Mouse (Mus musculus): ENCODE data around the gene Erich3. TPM values are rescaled to one million over a fixed set of nuclear protein-coding genes. Genes with fewer than 3 reads are reported as not detected.

Gene Erich3
- total and polyA plus RNA-seq, 3 experiments, result not detected

DNA sequence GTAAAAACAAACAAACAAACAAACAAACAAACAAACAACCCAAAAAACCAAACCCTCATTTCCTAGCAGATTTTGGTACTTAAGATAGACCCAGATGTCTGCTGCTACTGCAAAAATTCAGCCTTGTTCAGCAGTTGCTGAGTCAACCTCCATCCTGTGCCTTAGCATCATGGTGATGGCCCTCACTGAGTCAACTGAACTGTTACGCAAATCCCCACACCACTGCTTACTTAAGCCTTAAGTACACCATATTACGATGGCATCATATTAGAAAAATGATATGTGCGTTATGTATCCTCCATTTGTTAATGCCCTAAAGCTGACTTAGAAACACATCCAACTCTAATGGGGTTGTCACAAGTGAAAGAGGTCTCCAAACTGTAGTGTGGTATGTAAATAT lies 91.6 kb downstream of the Erich3 start:
- Histone ChIP-seq H3K4me3 (ENCODE audit: control insufficient read depth in 1 of 2, insufficient read depth in 1 of 2, low read depth in 2 of 2, low read length in 2 of 2) (no peak overlapping the region), H3K79me2 (ENCODE audit: control insufficient read depth, insufficient read depth, low read length, poor library complexity) (no peaks in the 10 kb centered on the region), H3K27me3 (ENCODE audit: control insufficient read depth in 1 of 2, insufficient read depth in 2 of 2, low read length in 2 of 2) (no peaks in the 10 kb centered on the region), H3K9me3 (replicated peaks; ENCODE audit: insufficient read depth, low read length) (no peaks in the 10 kb centered on the region), H3K36me3 (ENCODE audit: control insufficient read depth in 1 of 2, insufficient read depth in 2 of 2, low read length in 2 of 2) (no peaks in the 10 kb centered on the region), H3K27ac (ENCODE audit: control insufficient read depth, low read depth, low read length) (no peak overlapping the region), H3K4me1 (ENCODE audit: control insufficient read depth in 1 of 2, insufficient read depth in 2 of 2, low read length in 2 of 2) (no peaks in the 10 kb centered on the region), H3K9ac (ENCODE audit: control insufficient read depth, low read depth, low read length, poor library complexity, severe bottlenecking) (no peak overlapping the region)
- DNase-seq (ENCODE audit: low read depth, low spot score), result no peak
- TF ChIP-seq KAT2A (conservative IDR thresholded peaks at IDR 0.05; ENCODE audit: low read depth, low read length) (no peak), MAX (IDR thresholded peaks at IDR 0.05; ENCODE audit: low read length) (no peak), RCOR1 (IDR thresholded peaks at IDR 0.05; ENCODE audit: low read depth, low read length) (no peak), TBP (IDR thresholded peaks at IDR 0.05; ENCODE audit: low read depth, low read length) (no peak), ZKSCAN1 (IDR thresholded peaks at IDR 0.05; ENCODE audit: low read depth, low read length) (no peak), USF1 (IDR thresholded peaks at IDR 0.05; ENCODE audit: low read depth, low read length) (no peak), ETS1 (IDR thresholded peaks at IDR 0.05; ENCODE audit: low read depth, low read length) (no peak), USF2 (IDR thresholded peaks at IDR 0.05; ENCODE audit: borderline replicate concordance in 1 of 2, insufficient read depth in 1 of 2, low read depth in 1 of 2, low read length in 2 of 2) (no peak), MEF2A (IDR thresholded peaks at IDR 0.05; ENCODE audit: extremely low read depth, insufficient replicate concordance, low read depth, low read length, poor library complexity, severe bottlenecking) (no peak), ZC3H11A (IDR thresholded peaks at IDR 0.05; ENCODE audit: low read depth, low read length) (no peak), BHLHE40 (IDR thresholded peaks at IDR 0.05; ENCODE audit: borderline replicate concordance, low read depth, low read length) (no peak), GATA1 (IDR thresholded peaks at IDR 0.05; ENCODE audit: low read depth, low read length) (no peak), NRF1 (IDR thresholded peaks at IDR 0.05; ENCODE audit: insufficient read depth, low read depth, low read length, poor library complexity, severe bottlenecking) (no peak), MYC (IDR thresholded peaks at IDR 0.05; ENCODE audit: low read depth, low read length) (no peak)

DNA sequence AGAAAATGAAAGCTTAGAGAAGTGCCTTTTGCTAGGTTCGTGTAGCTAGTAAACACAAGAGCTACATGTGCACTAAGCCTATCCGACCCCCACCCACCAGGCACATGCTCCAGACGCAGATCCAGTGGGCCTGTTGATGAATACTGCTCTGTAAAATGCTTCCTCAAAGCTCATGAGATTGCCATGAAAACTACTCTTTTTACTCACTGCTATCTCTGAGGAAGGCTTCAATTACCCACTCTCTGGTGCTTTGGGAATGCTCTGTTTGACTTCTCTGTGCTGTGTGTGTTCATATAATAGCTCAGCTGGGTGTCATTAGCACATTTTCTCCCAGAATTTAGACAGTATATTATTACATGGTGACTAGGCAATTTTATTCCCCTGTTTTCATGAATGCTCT lies 94.4 kb downstream of the Erich3 start:
- TF ChIP-seq KAT2A (conservative IDR thresholded peaks at IDR 0.05; ENCODE audit: low read depth, low read length) (no peak), ZKSCAN1 (IDR thresholded peaks at IDR 0.05; ENCODE audit: low read depth, low read length) (no peak), CHD1 (IDR thresholded peaks at IDR 0.05; ENCODE audit: low read depth, low read length) (no peak), SIN3A (IDR thresholded peaks at IDR 0.05; ENCODE audit: low read length) (no peak), GATA1 (IDR thresholded peaks at IDR 0.05; ENCODE audit: low read depth, low read length) (no peak), MXI1 (IDR thresholded peaks at IDR 0.05; ENCODE audit: low read depth, low read length) (no peak), JUND (IDR thresholded peaks at IDR 0.05; ENCODE audit: low read depth, low read length) (no peak), EP300 (IDR thresholded peaks at IDR 0.05; ENCODE audit: low read depth in 1 of 2, low read length in 2 of 2) (no peak), MYC (IDR thresholded peaks at IDR 0.05; ENCODE audit: low read depth, low read length) (no peak), SMC3 (IDR thresholded peaks at IDR 0.05; ENCODE audit: low read depth, low read length) (no peak), ELF1 (IDR thresholded peaks at IDR 0.05; ENCODE audit: low read depth, low read length) (no peak), MYB (IDR thresholded peaks at IDR 0.05; ENCODE audit: low read depth, low read length) (no peak)
- Histone ChIP-seq H3K27me3 (ENCODE audit: control insufficient read depth in 1 of 2, insufficient read depth in 2 of 2, low read length in 2 of 2) (no peaks in the 10 kb centered on the region), H3K36me3 (ENCODE audit: control insufficient read depth in 1 of 2, insufficient read depth in 2 of 2, low read length in 2 of 2) (no peaks in the 10 kb centered on the region), H3K9ac (ENCODE audit: control insufficient read depth, low read depth, low read length, poor library complexity, severe bottlenecking) (no peak overlapping the region), H3K79me2 (ENCODE audit: control insufficient read depth, insufficient read depth, low read length, poor library complexity) (no peaks in the 10 kb centered on the region), H3K4me1 (ENCODE audit: control insufficient read depth in 1 of 2, insufficient read depth in 2 of 2, low read length in 2 of 2) (no peaks in the 10 kb centered on the region), H3K27ac (ENCODE audit: control insufficient read depth, low read depth, low read length) (no peak overlapping the region), H3K9me3 (replicated peaks; ENCODE audit: insufficient read depth, low read length) (no peaks in the 10 kb centered on the region), H3K4me3 (ENCODE audit: control insufficient read depth in 1 of 2, insufficient read depth in 1 of 2, low read depth in 2 of 2, low read length in 2 of 2) (no peak overlapping the region)
- no peak for DNase-seq (ENCODE audit: low read depth, low spot score)

All from MEL (cell line).